Mouse (Mus musculus) kidney, postnatal 4 days (tissue): Measurements from ENCODE around the gene P2ry13.

ENCODE experiments used
- DNase-seq, 2 experiments: peaks; one replicate each; pipeline ENCODE4 v3.0.0; 2021; ENCODE audit warnings: mixed read lengths in 2 of 2

Gene P2ry13

GRCm38 (mm10) chr3:59194938-59195337 lies 15.7 kb downstream of the P2ry13 start, which contains the start of gene Gpr87:
Gene Gpr87 (minus strand): TSS chr3:59195104.
- no peak for DNase-seq

- DNase-seq: no peak
These were observed 16.6 kb downstream of the P2ry13 start for GRCm38 (mm10) chr3:59194099-59194498.

GRCm38 (mm10) chr3:59191674-59192073 lies 19.0 kb downstream of the P2ry13 start:
- no peak for DNase-seq

GRCm38 (mm10) chr3:59187336-59187735 lies 23.3 kb downstream of the P2ry13 start:
- no peak for DNase-seq

- no peak for DNase-seq
These were observed 25.0 kb downstream of the P2ry13 start for GRCm38 (mm10) chr3:59185662-59186061.

GRCm38 (mm10) chr3:59182129-59182528 lies 28.6 kb downstream of the P2ry13 start:
- no peak for DNase-seq

GRCm38 (mm10) chr3:59181134-59181533 lies 29.5 kb downstream of the P2ry13 start:
- DNase-seq: peak in 1 of 2 experiments; percentile 25

- no peak for DNase-seq
These were observed 33.8 kb downstream of the P2ry13 start for GRCm38 (mm10) chr3:59176871-59177270.

- DNase-seq: peak; percentile 52 to 67
These were observed 35.4 kb downstream of the P2ry13 start for GRCm38 (mm10) chr3:59175234-59175633.

GRCm38 (mm10) chr3:59174426-59175154 lies 36.1 kb downstream of the P2ry13 start:
- no peak for DNase-seq

GRCm38 (mm10) chr3:59169921-59170627 lies 40.6 kb downstream of the P2ry13 start:
- DNase-seq: peak; percentile 13 to 38

GRCm38 (mm10) chr3:59169215-59169614 lies 41.5 kb downstream of the P2ry13 start:
- DNase-seq: no peak

- no peak for DNase-seq
These were observed 42.2 kb downstream of the P2ry13 start for GRCm38 (mm10) chr3:59168476-59168875.

GRCm38 (mm10) chr3:59167417-59168054 lies 43.1 kb downstream of the P2ry13 start:
- DNase-seq: no peak

GRCm38 (mm10) chr3:59160465-59160864 lies 50.2 kb downstream of the P2ry13 start:
- DNase-seq: no peak
